Mouse (Mus musculus): ENCODE results near the gene Ppp1r1a. TPM values are rescaled to one million over a fixed set of nuclear protein-coding genes. Genes with fewer than 3 reads are reported as not detected.

Ppp1r1a gene
- polyA plus RNA-seq (2015; fragmentation: Nextera tagmentation; extraction: Ambion mirVana): 6.9 and 8.2 TPM in 2 replicates

DNA sequence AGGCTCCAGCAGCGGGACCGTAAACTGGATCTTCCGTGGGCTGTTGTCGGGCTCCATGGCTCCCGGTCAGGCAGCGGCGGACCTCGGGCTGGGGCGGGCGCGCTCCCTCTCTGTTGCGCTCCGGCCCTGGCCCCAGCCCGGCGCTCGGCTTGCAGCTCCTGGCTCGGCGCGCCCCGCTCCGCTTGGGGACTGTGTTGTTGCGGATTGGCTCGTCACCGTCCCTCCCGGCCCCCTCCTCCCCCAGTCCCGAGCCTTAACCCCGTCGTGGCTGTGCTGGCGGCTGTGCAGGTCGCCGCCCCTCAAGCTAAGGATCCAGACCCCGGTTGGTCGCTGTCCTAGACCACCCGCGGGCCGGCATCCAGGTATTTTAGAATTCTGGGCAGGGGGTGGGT lies at the start of gene Ppp1r1a:
Gene Ppp1r1a (minus strand): TSS at position 182 of the 392 bp plus-strand sequence.
- under 1% methylated on average over 36 of the region's 36 CpGs for WGBS
- no peaks in the 10 kb centered on the region for H3K9me3 ChIP-seq (ENCODE audit: control insufficient read depth, low read length)
- peak within 1 kb of the TSS; percentile 67 for H3K4me3 ChIP-seq (ENCODE audit: low read length)
- H3K27ac ChIP-seq (ENCODE audit: low read length): no peak within 1 kb of the TSS
- peak within 1 kb of the TSS; percentile 95 for H3K4me2 ChIP-seq (ENCODE audit: low read depth, low read length)
- peak within 1 kb of the TSS; percentile 67 for H3K9ac ChIP-seq (ENCODE audit: low read length)
- H3K27me3 ChIP-seq (ENCODE audit: control insufficient read depth, insufficient read depth, low read depth, low read length): peaks cover 26% of the 10 kb centered on the region
- ATAC-seq (ENCODE audit: low read depth): peak; percentile 86
- H3K4me1 ChIP-seq (replicated peaks; ENCODE audit: control insufficient read depth, insufficient read depth, low read length): peaks cover 10% of the 10 kb centered on the region
- no peaks in the 10 kb centered on the region for H3K36me3 ChIP-seq (ENCODE audit: control insufficient read depth, insufficient read depth, low read length)

DNA sequence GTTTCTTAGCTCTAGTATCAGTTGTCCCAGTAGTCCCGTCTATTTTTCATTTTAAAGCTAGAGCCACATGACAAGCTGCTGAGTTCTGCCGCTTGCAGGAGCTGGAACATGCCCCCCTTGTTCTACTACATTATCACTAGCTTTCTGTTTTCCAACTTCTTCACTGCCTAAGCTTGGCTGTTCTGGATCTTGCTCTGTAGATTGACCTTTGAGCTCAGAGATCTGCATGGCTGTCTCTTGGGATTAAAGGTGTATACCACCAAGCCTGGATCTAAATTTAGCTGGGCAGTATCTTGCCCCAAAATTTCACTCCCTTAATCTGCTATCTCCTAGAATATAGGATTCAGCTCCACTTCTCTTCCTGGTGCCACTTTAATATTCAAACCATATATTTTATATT lies 48.1 kb upstream of the Ppp1r1a start:
- Histone ChIP-seq H3K27me3 (ENCODE audit: control insufficient read depth, insufficient read depth, low read depth, low read length) (no peaks in the 10 kb centered on the region), H3K4me3 (ENCODE audit: low read length) (no peak overlapping the region), H3K27ac (ENCODE audit: low read length) (no peak overlapping the region), H3K4me1 (replicated peaks; ENCODE audit: control insufficient read depth, insufficient read depth, low read length) (0 out of 2 replicates have a peak, but pooled peaks cover 3% of the 10 kb centered on the region), H3K9me3 (ENCODE audit: control insufficient read depth, low read length) (no peaks in the 10 kb centered on the region), H3K4me2 (ENCODE audit: low read depth, low read length) (no peak overlapping the region), H3K36me3 (ENCODE audit: control insufficient read depth, insufficient read depth, low read length) (no peaks in the 10 kb centered on the region), H3K9ac (ENCODE audit: low read length) (no peak overlapping the region)
- no peak for ATAC-seq (ENCODE audit: low read depth)
- 60% methylated on average over 2 of the region's 2 CpGs for WGBS

DNA sequence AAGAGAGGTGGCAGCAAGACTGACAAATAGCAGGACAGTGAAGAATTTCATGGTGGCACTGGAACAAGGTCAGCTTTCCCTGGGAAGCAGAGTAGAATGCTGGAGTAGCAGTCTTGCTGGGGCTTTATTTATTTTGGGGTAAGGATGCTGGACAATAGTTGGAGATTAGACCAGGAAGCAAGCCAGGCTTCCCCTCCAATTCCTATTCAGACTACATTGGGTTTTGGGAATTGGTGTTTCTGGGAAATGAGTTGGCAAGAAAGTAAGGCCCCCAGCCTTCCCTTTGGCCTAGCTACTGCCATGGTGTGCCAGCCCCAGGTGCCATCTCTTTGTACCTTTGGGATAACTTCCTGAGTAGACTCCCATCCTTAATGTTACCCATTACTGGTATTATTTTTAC lies 27.2 kb upstream of the Ppp1r1a start, which contains the start of gene Glycam1:
Gene Glycam1 (minus strand): TSS at position 101 of the 400 bp plus-strand sequence.
- no peak within 1 kb of the TSS for H3K4me3 ChIP-seq (ENCODE audit: low read length)
- H3K27me3 ChIP-seq (ENCODE audit: control insufficient read depth, insufficient read depth, low read depth, low read length): no peaks in the 10 kb centered on the region
- no peak within 1 kb of the TSS for H3K9ac ChIP-seq (ENCODE audit: low read length)
- H3K9me3 ChIP-seq (ENCODE audit: control insufficient read depth, low read length): no peaks in the 10 kb centered on the region
- H3K4me2 ChIP-seq (ENCODE audit: low read depth, low read length): no peak within 1 kb of the TSS
- H3K4me1 ChIP-seq (replicated peaks; ENCODE audit: control insufficient read depth, insufficient read depth, low read length): no peaks in the 10 kb centered on the region
- no peaks in the 10 kb centered on the region for H3K36me3 ChIP-seq (ENCODE audit: control insufficient read depth, insufficient read depth, low read length)
- no peak within 1 kb of the TSS for H3K27ac ChIP-seq (ENCODE audit: low read length)
- ATAC-seq (ENCODE audit: low read depth): no peak

DNA sequence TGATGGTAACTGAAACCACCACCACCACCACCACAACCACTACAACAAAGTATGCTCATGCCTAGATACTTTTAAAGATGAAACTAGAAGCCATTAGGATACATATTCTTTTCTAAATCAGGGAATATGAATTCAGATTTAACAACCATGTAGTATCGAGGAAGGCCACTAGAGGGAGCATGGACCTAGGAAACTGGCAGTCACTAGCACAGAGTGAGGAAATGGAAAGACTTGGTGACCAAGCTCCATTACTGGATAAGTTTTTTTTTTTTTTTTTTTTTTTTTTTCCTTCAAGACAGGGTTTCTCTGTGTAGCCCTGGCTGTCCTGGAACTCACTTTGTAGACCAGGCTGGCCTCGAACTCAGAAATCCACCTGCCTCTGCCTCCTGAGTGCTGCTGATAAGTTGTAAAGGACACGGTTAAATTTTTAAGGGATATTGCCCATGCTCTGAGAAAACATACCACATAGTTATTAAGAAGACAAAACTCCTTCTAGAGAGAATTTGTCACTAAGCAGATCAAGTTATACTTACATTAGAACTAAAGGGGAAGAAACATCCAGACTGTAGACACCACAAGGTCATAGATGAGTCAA lies 14.4 kb upstream of the Ppp1r1a start:
- Histone ChIP-seq H3K27me3 (ENCODE audit: control insufficient read depth, insufficient read depth, low read depth, low read length) (no peaks in the 10 kb centered on the region), H3K9me3 (ENCODE audit: control insufficient read depth, low read length) (no peaks in the 10 kb centered on the region), H3K4me1 (replicated peaks; ENCODE audit: control insufficient read depth, insufficient read depth, low read length) (no peaks in the 10 kb centered on the region), H3K4me2 (ENCODE audit: low read depth, low read length) (no peak overlapping the region), H3K4me3 (ENCODE audit: low read length) (no peak overlapping the region), H3K9ac (ENCODE audit: low read length) (no peak overlapping the region), H3K36me3 (ENCODE audit: control insufficient read depth, insufficient read depth, low read length) (no peaks in the 10 kb centered on the region), H3K27ac (ENCODE audit: low read length) (no peak overlapping the region)
- 50% methylated on average over 3 of the region's 3 CpGs for WGBS
- ATAC-seq (ENCODE audit: low read depth): peak; percentile 41; the same call in 1 of the 2 replicates

DNA sequence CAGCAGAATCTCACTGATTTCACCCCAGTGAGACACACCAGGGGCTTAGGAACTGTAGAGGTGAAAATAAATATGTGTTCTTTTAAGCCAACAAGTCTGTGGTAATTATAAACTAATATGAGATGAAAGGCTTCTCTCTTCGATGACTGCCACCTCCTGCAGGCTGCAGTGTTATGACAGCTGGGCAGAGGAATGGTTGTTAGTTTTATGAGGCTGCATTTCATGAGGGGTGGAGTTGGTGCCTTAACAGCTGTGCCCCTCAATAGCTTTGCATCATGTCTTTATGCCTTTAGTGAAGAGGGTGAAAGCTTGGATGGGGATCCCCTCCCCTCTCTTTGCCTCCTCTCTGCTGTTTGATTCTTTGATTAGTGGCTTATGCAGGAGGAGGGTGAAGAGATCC lies 13.2 kb upstream of the Ppp1r1a start:
- no peak for ATAC-seq (ENCODE audit: low read depth)
- Histone ChIP-seq H3K9me3 (ENCODE audit: control insufficient read depth, low read length) (no peaks in the 10 kb centered on the region), H3K27ac (ENCODE audit: low read length) (no peak overlapping the region), H3K27me3 (ENCODE audit: control insufficient read depth, insufficient read depth, low read depth, low read length) (no peaks in the 10 kb centered on the region), H3K4me1 (replicated peaks; ENCODE audit: control insufficient read depth, insufficient read depth, low read length) (no peaks in the 10 kb centered on the region), H3K4me3 (ENCODE audit: low read length) (no peak overlapping the region), H3K4me2 (ENCODE audit: low read depth, low read length) (no peak overlapping the region), H3K9ac (ENCODE audit: low read length) (no peak overlapping the region), H3K36me3 (ENCODE audit: control insufficient read depth, insufficient read depth, low read length) (no peaks in the 10 kb centered on the region)
- WGBS: 0% methylated on average over 1 of the region's 1 CpGs

DNA sequence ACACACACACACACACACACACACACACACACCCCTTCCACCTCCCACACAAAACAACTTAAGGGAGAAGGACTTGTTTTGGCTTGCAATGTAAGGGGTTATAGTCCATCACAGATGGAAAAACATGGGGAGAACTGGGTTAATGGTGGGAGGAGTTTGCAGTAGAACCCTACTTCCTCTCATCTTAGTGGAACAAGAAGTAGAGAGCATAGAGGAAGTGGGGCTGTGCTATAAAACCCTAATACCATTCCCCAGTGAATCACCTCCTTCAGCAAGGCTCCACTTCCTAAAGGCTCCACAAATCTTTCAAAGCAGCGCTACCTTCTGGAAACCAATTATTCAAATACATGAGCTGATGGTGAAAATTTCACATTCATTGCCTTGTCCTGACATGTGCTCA lies 11.7 kb upstream of the Ppp1r1a start:
- no peaks in the 10 kb centered on the region for H3K27me3 ChIP-seq (ENCODE audit: control insufficient read depth, insufficient read depth, low read depth, low read length)
- no peak overlapping the region for H3K4me2 ChIP-seq (ENCODE audit: low read depth, low read length)
- no peaks in the 10 kb centered on the region for H3K4me1 ChIP-seq (replicated peaks; ENCODE audit: control insufficient read depth, insufficient read depth, low read length)
- no peaks in the 10 kb centered on the region for H3K9me3 ChIP-seq (ENCODE audit: control insufficient read depth, low read length)
- H3K27ac ChIP-seq (ENCODE audit: low read length): no peak overlapping the region
- 85% methylated on average over 1 of the region's 1 CpGs for WGBS
- no peak for ATAC-seq (ENCODE audit: low read depth)
- H3K4me3 ChIP-seq (ENCODE audit: low read length): no peak overlapping the region
- no peak overlapping the region for H3K9ac ChIP-seq (ENCODE audit: low read length)
- no peaks in the 10 kb centered on the region for H3K36me3 ChIP-seq (ENCODE audit: control insufficient read depth, insufficient read depth, low read length)

DNA sequence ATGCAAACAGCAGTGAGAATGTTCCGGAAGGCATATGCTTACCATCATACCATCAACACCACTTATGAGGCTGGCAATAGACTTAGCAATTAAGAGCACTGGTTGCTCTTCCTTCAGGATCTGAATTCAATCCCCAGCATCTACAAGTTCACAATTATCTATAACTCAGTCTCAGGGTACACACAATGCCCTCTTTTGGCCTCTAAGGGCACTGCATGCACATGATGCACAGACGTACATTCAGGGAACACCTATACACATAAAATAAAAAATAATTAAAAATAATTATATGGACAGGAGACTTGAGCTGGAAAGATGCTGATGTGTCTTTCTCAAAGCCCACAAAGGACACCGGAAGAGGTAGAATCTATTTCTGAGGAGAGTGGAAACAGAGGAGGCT lies 10.2 kb upstream of the Ppp1r1a start:
- no peak for ATAC-seq (ENCODE audit: low read depth)
- H3K27ac ChIP-seq (ENCODE audit: low read length): no peak overlapping the region
- 69% methylated on average over 3 of the region's 3 CpGs for WGBS
- no peaks in the 10 kb centered on the region for H3K9me3 ChIP-seq (ENCODE audit: control insufficient read depth, low read length)
- H3K9ac ChIP-seq (ENCODE audit: low read length): no peak overlapping the region
- no peaks in the 10 kb centered on the region for H3K4me1 ChIP-seq (replicated peaks; ENCODE audit: control insufficient read depth, insufficient read depth, low read length)
- no peaks in the 10 kb centered on the region for H3K36me3 ChIP-seq (ENCODE audit: control insufficient read depth, insufficient read depth, low read length)
- no peak overlapping the region for H3K4me2 ChIP-seq (ENCODE audit: low read depth, low read length)
- no peak overlapping the region for H3K4me3 ChIP-seq (ENCODE audit: low read length)
- H3K27me3 ChIP-seq (ENCODE audit: control insufficient read depth, insufficient read depth, low read depth, low read length): no peaks in the 10 kb centered on the region

DNA sequence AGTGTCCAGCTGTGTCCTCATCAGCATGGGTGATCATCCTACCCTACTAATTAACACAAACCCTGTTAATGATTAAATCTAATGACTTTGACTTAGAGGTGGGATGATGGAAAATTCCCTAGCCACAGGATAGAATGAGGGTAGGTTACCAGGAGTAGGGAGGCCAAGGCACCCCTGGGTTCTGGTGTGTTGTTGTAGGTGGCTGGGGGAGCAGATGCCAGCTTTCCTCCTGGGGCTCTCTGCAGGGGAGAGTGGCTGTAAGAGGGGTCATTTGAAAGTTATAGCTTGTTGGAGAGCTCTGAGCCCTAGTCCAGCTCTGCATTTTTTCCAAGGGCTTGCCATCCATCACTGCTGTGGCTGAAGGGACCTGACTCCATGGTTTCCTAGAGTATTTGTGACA lies 4.7 kb upstream of the Ppp1r1a start:
- Histone ChIP-seq H3K36me3 (ENCODE audit: control insufficient read depth, insufficient read depth, low read length) (no peaks in the 10 kb centered on the region), H3K4me2 (ENCODE audit: low read depth, low read length) (no peak overlapping the region), H3K4me3 (ENCODE audit: low read length) (no peak overlapping the region), H3K9ac (ENCODE audit: low read length) (no peak overlapping the region), H3K27ac (ENCODE audit: low read length) (no peak overlapping the region), H3K4me1 (replicated peaks; ENCODE audit: control insufficient read depth, insufficient read depth, low read length) (peaks cover 3% of the 10 kb centered on the region; the same call in 1 of the 2 replicates), H3K9me3 (ENCODE audit: control insufficient read depth, low read length) (no peaks in the 10 kb centered on the region), H3K27me3 (ENCODE audit: control insufficient read depth, insufficient read depth, low read depth, low read length) (peaks cover 10% of the 10 kb centered on the region)
- ATAC-seq (ENCODE audit: low read depth): no peak

DNA sequence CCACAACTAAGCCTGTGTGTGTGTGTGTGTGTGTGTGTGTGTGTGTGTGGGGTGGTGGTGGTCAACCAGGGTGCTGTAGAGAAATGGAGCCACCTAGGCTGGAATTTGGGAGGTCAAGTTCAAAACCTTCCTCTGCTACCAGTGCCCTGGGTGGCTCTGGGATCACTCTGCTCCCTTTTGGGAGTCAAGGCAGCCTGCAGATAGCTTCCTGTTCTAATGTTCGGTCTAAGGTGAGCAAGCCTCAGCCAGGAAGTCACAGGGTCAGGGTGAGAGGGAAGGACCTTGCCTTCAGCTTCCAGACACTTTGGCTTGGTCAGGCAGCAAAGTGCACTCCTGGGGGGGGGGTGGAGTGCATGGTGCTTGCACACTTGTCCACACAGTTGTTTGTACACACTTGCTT lies 2.8 kb upstream of the Ppp1r1a start:
- no peaks in the 10 kb centered on the region for H3K9me3 ChIP-seq (ENCODE audit: control insufficient read depth, low read length)
- no peak overlapping the region for H3K27ac ChIP-seq (ENCODE audit: low read length)
- WGBS: 53% methylated on average over 1 of the region's 1 CpGs
- no peak overlapping the region for H3K9ac ChIP-seq (ENCODE audit: low read length)
- ATAC-seq (ENCODE audit: low read depth): no peak
- peaks cover 22% of the 10 kb centered on the region for H3K27me3 ChIP-seq (ENCODE audit: control insufficient read depth, insufficient read depth, low read depth, low read length)
- H3K4me1 ChIP-seq (replicated peaks; ENCODE audit: control insufficient read depth, insufficient read depth, low read length): peaks cover 10% of the 10 kb centered on the region
- H3K36me3 ChIP-seq (ENCODE audit: control insufficient read depth, insufficient read depth, low read length): no peaks in the 10 kb centered on the region
- no peak overlapping the region for H3K4me3 ChIP-seq (ENCODE audit: low read length)
- no peak overlapping the region for H3K4me2 ChIP-seq (ENCODE audit: low read depth, low read length)

DNA sequence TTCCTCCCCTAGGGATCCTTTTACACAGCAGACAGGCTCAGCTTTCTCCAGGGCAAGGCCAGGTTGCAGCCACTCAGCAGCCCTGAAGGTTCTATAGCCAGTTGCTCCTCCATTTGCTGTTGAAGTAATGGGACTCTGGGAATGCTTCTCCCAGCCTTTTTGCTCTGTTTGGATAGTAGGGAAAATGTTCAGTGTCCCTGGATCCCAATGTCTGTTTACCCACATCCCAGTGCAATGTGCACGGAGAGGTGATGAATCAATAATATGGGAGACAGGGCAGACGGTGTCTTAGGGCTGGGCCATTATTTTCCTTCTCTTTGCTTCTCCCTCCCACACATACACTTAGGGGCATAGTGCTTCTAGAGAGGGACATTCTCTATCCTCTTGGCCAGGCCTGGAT lies 1.5 kb upstream of the Ppp1r1a start:
- H3K27me3 ChIP-seq (ENCODE audit: control insufficient read depth, insufficient read depth, low read depth, low read length): peaks cover 26% of the 10 kb centered on the region
- no peak overlapping the region for H3K4me2 ChIP-seq (ENCODE audit: low read depth, low read length)
- no peak for ATAC-seq (ENCODE audit: low read depth)
- H3K4me3 ChIP-seq (ENCODE audit: low read length): no peak overlapping the region
- H3K36me3 ChIP-seq (ENCODE audit: control insufficient read depth, insufficient read depth, low read length): no peaks in the 10 kb centered on the region
- no peak overlapping the region for H3K9ac ChIP-seq (ENCODE audit: low read length)
- WGBS: 31% methylated on average over 2 of the region's 2 CpGs
- no peaks in the 10 kb centered on the region for H3K9me3 ChIP-seq (ENCODE audit: control insufficient read depth, low read length)
- H3K4me1 ChIP-seq (replicated peaks; ENCODE audit: control insufficient read depth, insufficient read depth, low read length): peaks cover 10% of the 10 kb centered on the region
- no peak overlapping the region for H3K27ac ChIP-seq (ENCODE audit: low read length)

All from lung, embryonic 16.5 days (tissue).